Mouse (Mus musculus): ENCODE measurements around the gene Tcl1b3. TPM values are rescaled to one million over a fixed set of nuclear protein-coding genes. Genes with fewer than 3 reads are reported as not detected.
"Not testable (repeated sequence)": the region's sequence is repeated elsewhere in the genome, so short reads cannot be mapped to it uniquely, and the experiment has no call there.

The Tcl1b3 gene
- polyA plus RNA-seq, 1 experiment from 2014 or later: not detected

DNA sequence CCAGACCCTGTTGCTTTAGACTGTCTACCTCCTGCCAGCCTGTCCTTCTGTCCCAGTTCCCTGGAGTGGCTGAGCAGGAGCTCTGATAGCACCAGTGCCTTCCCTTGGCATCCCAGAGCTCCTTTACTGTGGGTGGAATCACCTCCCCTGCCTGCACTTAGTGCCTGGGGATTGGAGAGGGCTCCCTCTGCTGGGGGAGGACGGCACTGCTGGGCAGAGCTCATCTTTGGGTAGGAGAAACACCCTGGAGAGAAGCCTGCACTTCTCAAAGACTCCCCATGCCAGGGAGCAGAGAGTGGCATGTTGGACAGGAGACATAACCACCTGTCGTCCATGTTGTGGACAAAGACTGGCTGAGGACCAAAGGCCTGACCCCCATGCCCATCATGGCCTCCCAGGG lies 16.5 kb upstream of the Tcl1b3 start:
- H3K27me3 ChIP-seq (ENCODE audit: control insufficient read depth, insufficient read depth, low read length); H3K4me3 ChIP-seq (ENCODE audit: low read depth, low read length); ATAC-seq (ENCODE audit: insufficient number of reproducible peaks, insufficient read depth, low FRiP score, low read depth); H3K9me3 ChIP-seq (ENCODE audit: control insufficient read depth, low read depth, low read length); H3K27ac ChIP-seq (ENCODE audit: low read length); H3K9ac ChIP-seq (replicated peaks; ENCODE audit: low read depth, low read length); H3K36me3 ChIP-seq (ENCODE audit: control insufficient read depth, insufficient read depth, low read length); H3K4me1 ChIP-seq (ENCODE audit: control insufficient read depth, insufficient read depth, low read length); H3K4me2 ChIP-seq (replicated peaks; ENCODE audit: low read depth, low read length): not testable (repeated sequence)
- WGBS: 21% methylated on average over 2 of the region's 2 CpGs

DNA sequence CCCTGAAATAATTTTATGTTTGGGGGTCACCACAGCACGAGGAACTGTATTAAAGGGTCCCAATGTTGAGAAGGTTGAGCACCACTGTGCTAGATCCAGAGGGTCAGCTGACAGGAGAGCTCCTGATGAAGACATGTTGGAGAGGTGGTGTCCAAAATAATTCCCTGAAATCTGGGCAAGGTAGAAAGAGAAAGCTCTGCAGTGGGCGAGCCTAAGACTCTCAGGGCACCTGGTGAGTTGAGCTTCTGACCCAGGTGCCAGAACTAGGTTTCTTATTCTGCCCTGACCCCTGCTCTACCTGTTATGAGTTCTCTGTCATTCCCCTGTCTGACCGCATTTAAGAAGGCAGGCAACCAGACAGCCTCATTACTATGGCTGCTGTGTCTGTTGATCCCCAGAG lies 14.8 kb upstream of the Tcl1b3 start, which contains the start of gene Tcl1b5:
TSS of gene Tcl1b5 (plus strand) at position 301 of the 400 bp plus-strand sequence.
- H3K9me3 ChIP-seq (ENCODE audit: control insufficient read depth, low read depth, low read length); H3K4me1 ChIP-seq (ENCODE audit: control insufficient read depth, insufficient read depth, low read length); H3K4me2 ChIP-seq (replicated peaks; ENCODE audit: low read depth, low read length); H3K4me3 ChIP-seq (ENCODE audit: low read depth, low read length); H3K9ac ChIP-seq (replicated peaks; ENCODE audit: low read depth, low read length); ATAC-seq (ENCODE audit: insufficient number of reproducible peaks, insufficient read depth, low FRiP score, low read depth); H3K36me3 ChIP-seq (ENCODE audit: control insufficient read depth, insufficient read depth, low read length); H3K27me3 ChIP-seq (ENCODE audit: control insufficient read depth, insufficient read depth, low read length); H3K27ac ChIP-seq (ENCODE audit: low read length): not testable (repeated sequence)
- 59% methylated on average over 3 of the region's 3 CpGs for WGBS

DNA sequence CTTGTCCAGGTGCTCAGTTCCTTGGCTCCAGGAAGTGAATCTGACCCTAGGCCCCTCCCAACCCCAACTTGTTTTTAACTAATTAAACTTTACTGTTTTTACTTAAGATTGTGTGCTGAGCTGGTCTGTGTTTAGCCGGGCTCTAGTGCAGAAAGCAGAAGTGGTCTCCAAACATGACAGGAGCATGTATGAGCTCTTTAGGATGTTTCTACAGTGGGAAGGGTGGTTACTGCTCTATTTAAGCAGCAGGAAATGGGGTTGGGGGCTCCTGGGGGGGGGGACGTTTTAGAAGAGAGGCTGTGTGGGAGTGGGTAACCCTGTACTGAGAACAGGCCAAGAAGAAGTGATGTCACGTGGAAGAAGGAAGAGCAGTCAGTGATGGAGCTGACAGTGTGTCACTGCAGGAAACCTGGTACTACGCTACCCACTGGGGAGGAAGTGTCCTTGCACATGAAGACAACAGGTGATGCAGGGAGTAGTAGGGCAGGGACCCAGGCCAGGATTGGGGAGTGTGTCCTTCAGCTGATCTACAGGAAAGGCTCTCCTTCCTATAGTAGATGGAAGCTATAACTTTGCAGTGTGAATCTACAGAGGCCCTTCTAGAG lies 9.7 kb upstream of the Tcl1b3 start:
- H3K9ac ChIP-seq (replicated peaks; ENCODE audit: low read depth, low read length); H3K36me3 ChIP-seq (ENCODE audit: control insufficient read depth, insufficient read depth, low read length); H3K27ac ChIP-seq (ENCODE audit: low read length); H3K4me1 ChIP-seq (ENCODE audit: control insufficient read depth, insufficient read depth, low read length); H3K9me3 ChIP-seq (ENCODE audit: control insufficient read depth, low read depth, low read length); H3K4me2 ChIP-seq (replicated peaks; ENCODE audit: low read depth, low read length); H3K4me3 ChIP-seq (ENCODE audit: low read depth, low read length); ATAC-seq (ENCODE audit: insufficient number of reproducible peaks, insufficient read depth, low FRiP score, low read depth); H3K27me3 ChIP-seq (ENCODE audit: control insufficient read depth, insufficient read depth, low read length): not testable (repeated sequence)
- WGBS: 61% methylated on average over 4 of the region's 4 CpGs

DNA sequence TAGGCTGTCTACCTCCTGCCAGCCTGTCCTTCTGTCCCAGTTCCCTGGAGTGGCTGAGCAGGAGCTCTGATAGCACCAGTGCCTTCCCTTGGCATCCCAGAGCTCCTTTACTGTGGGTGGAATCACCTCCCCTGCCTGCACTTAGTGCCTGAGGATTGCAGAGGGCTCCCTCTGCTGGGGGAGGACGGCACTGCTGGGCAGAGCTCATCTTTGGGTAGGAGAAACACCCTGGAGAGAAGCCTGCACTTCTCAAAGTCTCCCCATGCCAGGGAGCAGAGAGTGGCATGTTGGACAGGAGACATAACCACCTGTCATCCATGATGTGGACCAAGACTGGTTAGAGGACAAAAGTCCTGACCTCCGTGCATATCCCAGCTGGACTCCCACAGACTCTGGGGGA lies 1.9 kb upstream of the Tcl1b3 start:
- H3K27me3 ChIP-seq (ENCODE audit: control insufficient read depth, insufficient read depth, low read length); H3K27ac ChIP-seq (ENCODE audit: low read length); H3K4me3 ChIP-seq (ENCODE audit: low read depth, low read length); H3K9me3 ChIP-seq (ENCODE audit: control insufficient read depth, low read depth, low read length); H3K36me3 ChIP-seq (ENCODE audit: control insufficient read depth, insufficient read depth, low read length); H3K4me1 ChIP-seq (ENCODE audit: control insufficient read depth, insufficient read depth, low read length); H3K9ac ChIP-seq (replicated peaks; ENCODE audit: low read depth, low read length); ATAC-seq (ENCODE audit: insufficient number of reproducible peaks, insufficient read depth, low FRiP score, low read depth); H3K4me2 ChIP-seq (replicated peaks; ENCODE audit: low read depth, low read length): not testable (repeated sequence)
- 48% methylated on average over 2 of the region's 2 CpGs for WGBS

DNA sequence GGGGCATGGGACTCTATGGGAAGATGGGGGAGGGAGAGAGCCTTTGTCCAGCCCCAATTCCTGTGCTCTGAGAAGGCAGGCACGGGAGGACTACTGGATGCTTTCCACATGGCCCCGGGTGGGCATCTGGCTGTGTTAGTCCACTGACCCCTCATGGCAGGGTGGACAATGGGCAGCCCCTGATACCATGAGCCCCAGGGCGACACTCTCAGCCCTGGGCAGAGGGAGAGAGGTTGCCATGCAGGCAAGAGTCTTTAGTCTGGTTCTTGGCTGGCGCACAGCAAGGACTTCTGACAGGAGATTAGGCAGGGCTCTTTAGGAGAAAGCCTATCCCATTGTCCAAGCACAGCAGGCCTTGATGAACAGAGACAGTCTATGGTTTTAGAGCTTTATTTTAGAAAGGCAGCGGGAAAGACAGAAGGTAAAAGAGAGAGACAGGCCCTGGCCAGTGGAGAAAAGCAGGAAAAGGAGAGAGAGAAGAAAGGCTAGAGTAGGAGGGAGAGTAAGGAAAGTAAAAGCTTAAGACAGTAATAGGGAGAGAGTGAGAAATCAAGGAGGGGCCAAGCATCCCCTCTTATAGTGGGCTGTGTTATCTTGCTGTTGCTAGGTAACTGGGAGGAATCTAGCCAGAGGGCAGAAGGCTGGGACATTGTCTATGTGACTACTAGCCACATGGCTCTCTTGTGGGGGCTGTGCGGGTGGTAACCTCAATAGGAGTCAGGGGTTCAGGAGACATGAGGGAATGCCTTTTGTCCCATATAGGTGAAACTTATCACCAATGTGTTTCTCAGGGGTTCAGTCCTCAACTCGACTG lies 9.0 kb downstream of the Tcl1b3 start:
- H3K4me3 ChIP-seq (ENCODE audit: low read depth, low read length); H3K27ac ChIP-seq (ENCODE audit: low read length); H3K9ac ChIP-seq (replicated peaks; ENCODE audit: low read depth, low read length); H3K9me3 ChIP-seq (ENCODE audit: control insufficient read depth, low read depth, low read length); H3K4me1 ChIP-seq (ENCODE audit: control insufficient read depth, insufficient read depth, low read length); ATAC-seq (ENCODE audit: insufficient number of reproducible peaks, insufficient read depth, low FRiP score, low read depth); H3K27me3 ChIP-seq (ENCODE audit: control insufficient read depth, insufficient read depth, low read length); H3K4me2 ChIP-seq (replicated peaks; ENCODE audit: low read depth, low read length); H3K36me3 ChIP-seq (ENCODE audit: control insufficient read depth, insufficient read depth, low read length): not testable (repeated sequence)
- WGBS: 68% methylated on average over 7 of the region's 7 CpGs

DNA sequence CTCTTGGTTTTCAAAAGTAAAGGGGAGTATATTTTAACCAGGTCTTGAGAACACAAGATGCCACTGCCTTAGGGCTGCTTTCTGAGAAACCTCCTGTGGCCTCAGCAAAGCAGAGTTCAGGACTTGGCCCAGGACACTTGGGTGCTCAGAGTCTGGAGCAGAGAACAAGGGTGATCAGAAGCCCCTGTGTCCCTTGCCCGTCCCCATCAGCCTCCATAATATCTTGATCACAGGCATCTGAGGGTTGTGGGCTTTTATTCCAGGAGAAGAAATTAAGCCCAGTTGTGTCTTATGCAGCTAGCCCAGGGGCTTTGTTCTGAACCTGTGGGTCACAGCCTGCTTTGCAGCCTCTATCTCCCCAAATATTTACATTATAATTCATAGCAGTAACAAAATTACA lies 10.8 kb downstream of the Tcl1b3 start, which contains the start of gene Tcl1b4:
TSS of gene Tcl1b4 (plus strand) at position 301 of the 400 bp plus-strand sequence.
- not testable (repeated sequence) for ATAC-seq (ENCODE audit: insufficient number of reproducible peaks, insufficient read depth, low FRiP score, low read depth); H3K9me3 ChIP-seq (ENCODE audit: control insufficient read depth, low read depth, low read length); H3K27ac ChIP-seq (ENCODE audit: low read length); H3K4me1 ChIP-seq (ENCODE audit: control insufficient read depth, insufficient read depth, low read length); H3K4me3 ChIP-seq (ENCODE audit: low read depth, low read length); H3K9ac ChIP-seq (replicated peaks; ENCODE audit: low read depth, low read length); H3K27me3 ChIP-seq (ENCODE audit: control insufficient read depth, insufficient read depth, low read length); H3K4me2 ChIP-seq (replicated peaks; ENCODE audit: low read depth, low read length); H3K36me3 ChIP-seq (ENCODE audit: control insufficient read depth, insufficient read depth, low read length)
- 72% methylated on average over 1 of the region's 1 CpGs for WGBS

DNA sequence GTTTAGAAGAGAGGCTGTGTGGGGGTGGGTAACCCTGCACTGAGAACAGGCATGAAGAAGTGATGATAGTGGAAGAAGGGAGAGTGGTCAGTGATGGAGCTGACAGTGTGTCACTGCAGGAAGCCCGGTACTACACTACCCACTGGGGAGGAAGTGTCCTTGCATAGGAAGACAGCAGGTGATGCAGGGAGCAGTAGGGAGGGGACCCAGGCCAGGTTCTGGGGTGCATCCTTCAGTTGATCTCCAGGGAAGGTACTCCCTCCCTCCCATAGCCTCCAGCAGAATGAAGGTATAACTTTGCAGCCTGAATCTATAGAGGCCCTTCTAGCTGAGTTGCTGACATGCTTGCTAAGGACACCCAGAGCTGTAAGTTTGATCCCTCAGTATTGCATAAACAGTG lies 16.2 kb downstream of the Tcl1b3 start:
- H3K4me2 ChIP-seq (replicated peaks; ENCODE audit: low read depth, low read length): no peak overlapping the region
- no peaks in the 10 kb centered on the region for H3K36me3 ChIP-seq (ENCODE audit: control insufficient read depth, insufficient read depth, low read length)
- no peak overlapping the region for H3K9ac ChIP-seq (replicated peaks; ENCODE audit: low read depth, low read length)
- no peaks in the 10 kb centered on the region for H3K4me1 ChIP-seq (ENCODE audit: control insufficient read depth, insufficient read depth, low read length)
- no peaks in the 10 kb centered on the region for H3K9me3 ChIP-seq (ENCODE audit: control insufficient read depth, low read depth, low read length)
- 71% methylated on average over 1 of the region's 1 CpGs for WGBS
- no peak for ATAC-seq (ENCODE audit: insufficient number of reproducible peaks, insufficient read depth, low FRiP score, low read depth)
- H3K27me3 ChIP-seq (ENCODE audit: control insufficient read depth, insufficient read depth, low read length): no peaks in the 10 kb centered on the region
- H3K4me3 ChIP-seq (ENCODE audit: low read depth, low read length): no peak overlapping the region
- no peak overlapping the region for H3K27ac ChIP-seq (ENCODE audit: low read length)

DNA sequence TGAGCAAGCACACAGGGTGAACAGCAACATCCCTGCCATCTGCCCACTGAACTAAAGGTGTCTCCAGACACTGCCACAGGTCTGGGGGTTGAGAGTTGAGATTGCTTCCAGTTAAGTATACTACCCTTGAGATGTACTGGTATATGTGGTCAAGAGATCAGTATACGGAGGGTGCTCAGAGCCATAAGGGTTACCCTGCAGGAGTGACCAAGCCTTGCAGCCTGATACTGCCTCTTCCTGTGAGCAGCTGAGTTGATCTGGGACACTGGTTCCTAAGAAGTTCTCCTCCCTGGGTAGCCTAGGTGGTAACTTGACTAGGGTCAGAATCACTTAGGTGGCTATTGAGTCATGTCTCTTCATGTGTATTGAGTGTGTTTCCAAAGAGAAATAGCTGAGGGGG lies 17.6 kb downstream of the Tcl1b3 start:
- H3K27ac ChIP-seq (ENCODE audit: low read length): no peak overlapping the region
- no peaks in the 10 kb centered on the region for H3K36me3 ChIP-seq (ENCODE audit: control insufficient read depth, insufficient read depth, low read length)
- H3K27me3 ChIP-seq (ENCODE audit: control insufficient read depth, insufficient read depth, low read length): no peaks in the 10 kb centered on the region
- H3K9ac ChIP-seq (replicated peaks; ENCODE audit: low read depth, low read length): no peak overlapping the region
- H3K9me3 ChIP-seq (ENCODE audit: control insufficient read depth, low read depth, low read length): no peaks in the 10 kb centered on the region
- WGBS: 91% methylated on average over 1 of the region's 1 CpGs
- H3K4me1 ChIP-seq (ENCODE audit: control insufficient read depth, insufficient read depth, low read length): no peaks in the 10 kb centered on the region
- H3K4me2 ChIP-seq (replicated peaks; ENCODE audit: low read depth, low read length): no peak overlapping the region
- H3K4me3 ChIP-seq (ENCODE audit: low read depth, low read length): no peak overlapping the region
- no peak for ATAC-seq (ENCODE audit: insufficient number of reproducible peaks, insufficient read depth, low FRiP score, low read depth)

Data from stomach, embryonic 14.5 days (tissue).